28 mouse cellular contexts compared by ENCODE assay signal in genomic region chr11:106125827-106126226, GRCm38 (mm10). TPM values are rescaled to one million over a fixed set of nuclear protein-coding genes. Genes with fewer than 3 reads are reported as not detected.
DNase-seq lines count a peak whose midpoint lies in the region; ATAC-seq and TF ChIP-seq lines count a peak whose summit lies in the region.
"Had no signal": no experiment of that assay in that cellular context is flagged by ENCODE, and none has a peak within 500 bp of the region (broad histone marks: within the 10 kb centered on the region; RNA-seq: fewer than 3 reads in every experiment).

No protein-coding gene starts in this region.

- no peak overlapping the region for H3K27ac ChIP-seq in CH12.LX (ENCODE audit: insufficient read depth, low read depth)
- no peak overlapping the region for H3K27ac ChIP-seq in hindbrain, embryonic 11.5 days (ENCODE audit: low read depth, low read length)
- H3K27ac ChIP-seq: embryonic facial prominence, embryonic 10.5 days; embryonic facial prominence, embryonic 12.5 days; forebrain, embryonic 13.5 days; forebrain, embryonic 15.5 days had no signal

- 89% methylated on average over 1 of the region's 1 CpGs for WGBS in hindbrain, embryonic 11.5 days

- no peak overlapping the region for H3K9ac ChIP-seq in CH12.LX (ENCODE audit: insufficient read depth, low read depth)
- H3K9ac ChIP-seq in hindbrain, embryonic 11.5 days (ENCODE audit: low read depth, low read length), result no peak overlapping the region
- H3K9ac ChIP-seq: embryonic facial prominence, embryonic 12.5 days; forebrain, embryonic 13.5 days; forebrain, embryonic 15.5 days; forebrain, postnatal 0 days had no signal

- peaks cover 13 to 50% of the 10 kb centered on the region in 2 experiments for H3K4me1 ChIP-seq in CH12.LX (ENCODE audit: control insufficient read depth in 1 of 2, insufficient read depth in 2 of 2)
- no peaks in the 10 kb centered on the region for H3K4me1 ChIP-seq in hindbrain, embryonic 11.5 days (replicated peaks; ENCODE audit: control insufficient read depth, insufficient read depth, low read length)
- H3K4me1 ChIP-seq: embryonic facial prominence, embryonic 10.5 days; embryonic facial prominence, embryonic 12.5 days; forebrain, embryonic 13.5 days; forebrain, embryonic 15.5 days had no signal

- peak; percentile 71 for TF ChIP-seq EP300 in CH12.LX (IDR thresholded peaks at IDR 0.05; ENCODE audit: low read length)

- TF ChIP-seq POLR2A in CH12.LX (IDR thresholded peaks at IDR 0.05; ENCODE audit: low read depth, low read length), result no peak

- TF ChIP-seq CTCF in CH12.LX (conservative IDR thresholded peaks at IDR 0.05 in 1 of 2, IDR thresholded peaks at IDR 0.05 in 1 of 2; ENCODE audit: low read depth in 2 of 2, low read length in 2 of 2), result no peak

- peaks cover 22 to 63% of the 10 kb centered on the region in 2 experiments for H3K36me3 ChIP-seq in CH12.LX (replicated peaks in 1 of 2; ENCODE audit: control insufficient read depth in 1 of 2, insufficient read depth in 1 of 2, low read length in 1 of 2)
- H3K36me3 ChIP-seq in hindbrain, embryonic 11.5 days (ENCODE audit: control insufficient read depth, insufficient read depth, low read length), result 0 out of 2 replicates have a peak, but pooled peaks cover 2% of the 10 kb centered on the region

- dilution Hi-C loops in CH12.LX (cut with MboI; ENCODE audit: extremely low pct_ligation_motif_present, extremely low pct_unique_long_range_greater_than_20kb, low sequenced_read_pairs), result no loop called here

- in situ Hi-C loops in CH12.LX (cut with MboI; ENCODE audit: low pct_ligation_motif_present, low pct_unique_long_range_greater_than_20kb, low sequenced_read_pairs), result no loop called here

- no peak overlapping the region for H3K4me2 ChIP-seq in CH12.LX (ENCODE audit: insufficient read depth, low read depth, poor library complexity, severe bottlenecking)
- no peak overlapping the region for H3K4me2 ChIP-seq in hindbrain, embryonic 11.5 days (replicated peaks; ENCODE audit: low read depth, low read length)
- H3K4me2 ChIP-seq: embryonic facial prominence, embryonic 12.5 days; forebrain, embryonic 13.5 days; forebrain, embryonic 15.5 days had no signal

- DNase-seq in A20 (ENCODE audit: low read depth, low spot score) (peak; percentile 81), CH12.LX (ENCODE audit: extremely low read depth) (peak; percentile 72)
- peak; percentile 29 for DNase-seq in induced T-regulatory cell, adult 2 months (ENCODE audit: low read depth)
- no peak for DNase-seq in kidney, postnatal 10 days
- DNase-seq in urinary bladder, postnatal 25 days (ENCODE audit: low spot score), result no peak
- no peak for DNase-seq in hindbrain, embryonic 11.5 days (ENCODE audit: low spot score)
- DNase-seq: adrenal gland, adult 8-10 months; adrenal gland, postnatal 14 days; adrenal gland, postnatal 36 days; B cell, adult 2 months; cerebellum, adult 11-12 months; cerebellum, adult 2 months; cerebellum, adult 9-10 months; cerebellum, postnatal 10 days; cerebellum, postnatal 25 days; forebrain, postnatal 0 days had no signal

- no peaks in the 10 kb centered on the region for H3K27me3 ChIP-seq in CH12.LX (replicated peaks)
- H3K27me3 ChIP-seq in hindbrain, embryonic 11.5 days (ENCODE audit: control insufficient read depth, insufficient read depth, low read length), result no peaks in the 10 kb centered on the region
- H3K27me3 ChIP-seq: embryonic facial prominence, embryonic 12.5 days; forebrain, embryonic 13.5 days; forebrain, embryonic 15.5 days had no signal

- H3K9me3 ChIP-seq in CH12.LX (replicated peaks; ENCODE audit: low read length), result no peaks in the 10 kb centered on the region
- H3K9me3 ChIP-seq in hindbrain, embryonic 11.5 days (ENCODE audit: control insufficient read depth, low read length), result no peaks in the 10 kb centered on the region
- H3K9me3 ChIP-seq: embryonic facial prominence, embryonic 10.5 days; embryonic facial prominence, embryonic 12.5 days; forebrain, embryonic 13.5 days; forebrain, embryonic 15.5 days had no signal

- H3K4me3 ChIP-seq in CH12.LX (replicated peaks in 1 of 3; ENCODE audit: low read depth in 2 of 3, low read length in 2 of 3, poor library complexity in 1 of 3), result no peak overlapping the region
- H3K4me3 ChIP-seq in hindbrain, embryonic 11.5 days (ENCODE audit: low read depth, low read length), result no peak overlapping the region
- H3K4me3 ChIP-seq: embryonic facial prominence, embryonic 10.5 days; embryonic facial prominence, embryonic 12.5 days; forebrain, embryonic 13.5 days; forebrain, embryonic 15.5 days had no signal

- TF ChIP-seq RAD21 in CH12.LX (IDR thresholded peaks at IDR 0.05; ENCODE audit: low read depth, low read length), result no peak

- no peaks in the 10 kb centered on the region for H3K79me2 ChIP-seq in CH12.LX (replicated peaks; ENCODE audit: control insufficient read depth, extremely low read depth, insufficient read depth, poor library complexity, severe bottlenecking)

- ATAC-seq in hindbrain, embryonic 11.5 days (ENCODE audit: low FRiP score), result no peak
- ATAC-seq: activated CD4-positive, CD25-positive, alpha-beta regulatory T cell, adult 4 months; CD4-positive, CD25-positive, alpha-beta regulatory T cell, adult 4 months; forebrain, embryonic 13.5 days; forebrain, embryonic 15.5 days; forebrain, postnatal 0 days had no signal

TF ChIP-seq in CH12.LX, 34 proteins besides CTCF, POLR2A, EP300 and RAD21 (continues in another document):
- TF ChIP-seq GABPA (IDR thresholded peaks at IDR 0.05; ENCODE audit: insufficient replicate concordance, low read depth, low read length) (no peak), KAT2A (IDR thresholded peaks at IDR 0.05; ENCODE audit: insufficient replicate concordance, low read length) (no peak), RCOR1 (conservative IDR thresholded peaks at IDR 0.05; ENCODE audit: low read depth, low read length) (no peak; the same call in 1 of the 2 replicates), HCFC1 (IDR thresholded peaks at IDR 0.05; ENCODE audit: low read depth, low read length) (no peak), SIN3A (IDR thresholded peaks at IDR 0.05; ENCODE audit: low read length) (no peak), IRF4 (IDR thresholded peaks at IDR 0.05; ENCODE audit: low read depth, low read length) (peak; percentile 58; the same call in 1 of the 2 replicates), CHD1 (IDR thresholded peaks at IDR 0.05; ENCODE audit: low read depth, low read length) (no peak), CHD2 (IDR thresholded peaks at IDR 0.05; ENCODE audit: low read length) (no peak), ELF1 (IDR thresholded peaks at IDR 0.05; ENCODE audit: low read depth, low read length) (no peak), JUND (conservative IDR thresholded peaks at IDR 0.05; ENCODE audit: low read depth, low read length) (peak; percentile 69), USF2 (conservative IDR thresholded peaks at IDR 0.05; ENCODE audit: low read depth, low read length) (no peak), MAFK (IDR thresholded peaks at IDR 0.05; ENCODE audit: insufficient replicate concordance, low read length) (no peak), MXI1 (IDR thresholded peaks at IDR 0.05; ENCODE audit: low read depth, low read length) (no peak), TCF12 (IDR thresholded peaks at IDR 0.05; ENCODE audit: low read depth, low read length) (peak; percentile 46; the same call in 1 of the 2 replicates), BHLHE40 (IDR thresholded peaks at IDR 0.05; ENCODE audit: low read depth, low read length) (peak; percentile 72), E2F4 (IDR thresholded peaks at IDR 0.05; ENCODE audit: insufficient replicate concordance, low read depth, low read length) (no peak), TBP (conservative IDR thresholded peaks at IDR 0.05; ENCODE audit: low read depth, low read length) (no peak), NRF1 (IDR thresholded peaks at IDR 0.05; ENCODE audit: low read depth, low read length) (no peak), SMC3 (IDR thresholded peaks at IDR 0.05; ENCODE audit: low read depth, low read length) (no peak), NELFE (IDR thresholded peaks at IDR 0.05; ENCODE audit: low read depth, low read length) (no peak), POLR2AphosphoS2 (IDR thresholded peaks at IDR 0.05; ENCODE audit: low read depth, low read length) (no peak), MYC (IDR thresholded peaks at IDR 0.05; ENCODE audit: low read depth, low read length) (no peak), ZMIZ1 (IDR thresholded peaks at IDR 0.05; ENCODE audit: low read depth, low read length) (no peak), ZKSCAN1 (IDR thresholded peaks at IDR 0.05; ENCODE audit: borderline replicate concordance, low read depth, low read length) (no peak), MEF2A (IDR thresholded peaks at IDR 0.05; ENCODE audit: borderline replicate concordance, low read depth, low read length) (0 out of 2 replicates have a peak, but pooled peaks have one; percentile 14), ETS1 (conservative IDR thresholded peaks at IDR 0.05; ENCODE audit: low read depth, low read length) (peak; percentile 52; the same call in 1 of the 2 replicates), ZNF384 (IDR thresholded peaks at IDR 0.05; ENCODE audit: low read depth, low read length) (no peak), USF1 (IDR thresholded peaks at IDR 0.05; ENCODE audit: low read depth, low read length) (no peak), PAX5 (IDR thresholded peaks at IDR 0.05; ENCODE audit: low read length) (no peak), MAZ (IDR thresholded peaks at IDR 0.05; ENCODE audit: low read depth, low read length) (no peak)

RNA-seq across cellular contexts. Expression of gene Gm10840, which starts 34.8 kb away (rescaled TPM):
- total RNA-seq in CH12.LX (2012; rRNA removed), result not detected in 2 replicates
- not detected in 2 replicates for total RNA-seq in CH12.LX (2014; rRNA removed)
- not detected in 2 replicates for polyA plus RNA-seq in CH12.LX (2012; ENCODE audit: insufficient read length, low read depth)
- not detected in 2 replicates for polyA plus RNA-seq in hindbrain, embryonic 11.5 days (2014; fragmentation: Nextera tagmentation; extraction: Ambion mirVana)
- total RNA-seq: adrenal gland, adult 18-20 months; adrenal gland, adult 8-10 months; adrenal gland, postnatal 14 days; adrenal gland, postnatal 36 days; ES-E14; forebrain, postnatal 0 days; MEL had no signal
- polyA plus RNA-seq: activated CD4-positive, CD25-positive, alpha-beta regulatory T cell, adult 4 months; CD4-positive, CD25-positive, alpha-beta regulatory T cell, adult 4 months; cerebellum, adult 2 months; cortical plate, adult 2 months; embryonic facial prominence, embryonic 12.5 days; embryonic facial prominence, embryonic 14.5 days; forebrain, embryonic 11.5 days; forebrain, embryonic 13.5 days had no signal

RNA-seq across cellular contexts. Expression of gene Limd2, which starts 34.8 kb away (rescaled TPM):
- total RNA-seq in CH12.LX (2012; rRNA removed) (249 and 275 TPM in 2 replicates), CH12.LX (2014; rRNA removed) (344 and 367 TPM in 2 replicates)
- 520 and 563 TPM in 2 replicates for polyA plus RNA-seq in CH12.LX (2012; ENCODE audit: insufficient read length, low read depth)
- polyA plus RNA-seq in hindbrain, embryonic 11.5 days (2014; fragmentation: Nextera tagmentation; extraction: Ambion mirVana), result 298 and 301 TPM in 2 replicates

RNA-seq across cellular contexts. Expression of gene Map3k3, which starts 41.4 kb away (rescaled TPM):
- total RNA-seq in CH12.LX (2012; rRNA removed) (34.1 and 37.3 TPM in 2 replicates), CH12.LX (2014; rRNA removed) (28.8 and 30.3 TPM in 2 replicates)
- polyA plus RNA-seq in CH12.LX (2012; ENCODE audit: insufficient read length, low read depth), result 26.8 and 32.3 TPM in 2 replicates
- polyA plus RNA-seq in hindbrain, embryonic 11.5 days (2014; fragmentation: Nextera tagmentation; extraction: Ambion mirVana), result 14.2 and 15.7 TPM in 2 replicates

RNA-seq across cellular contexts. Expression of gene Taco1, which starts 60.0 kb away (rescaled TPM):
- total RNA-seq in CH12.LX (2012; rRNA removed) (35.7 and 35.8 TPM in 2 replicates), CH12.LX (2014; rRNA removed) (32.6 and 33.2 TPM in 2 replicates)
- polyA plus RNA-seq in CH12.LX (2012; ENCODE audit: insufficient read length, low read depth), result 30.8 and 32.9 TPM in 2 replicates
- 8.7 and 11.7 TPM in 2 replicates for polyA plus RNA-seq in hindbrain, embryonic 11.5 days (2014; fragmentation: Nextera tagmentation; extraction: Ambion mirVana)

Comparison
In these comparisons a context has a peak if more than half of its experiments do, and no peak if none do; other contexts are left out.
1. DNase-seq: peak in A20 (single experiment), CH12.LX (single experiment) and induced T-regulatory cell, adult 2 months (single experiment); none in kidney, postnatal 10 days (single experiment), urinary bladder, postnatal 25 days (single experiment) and hindbrain, embryonic 11.5 days (single experiment).